Comparison of ENCODE assay signal across 10 mouse cellular contexts in the genomic region with DNA sequence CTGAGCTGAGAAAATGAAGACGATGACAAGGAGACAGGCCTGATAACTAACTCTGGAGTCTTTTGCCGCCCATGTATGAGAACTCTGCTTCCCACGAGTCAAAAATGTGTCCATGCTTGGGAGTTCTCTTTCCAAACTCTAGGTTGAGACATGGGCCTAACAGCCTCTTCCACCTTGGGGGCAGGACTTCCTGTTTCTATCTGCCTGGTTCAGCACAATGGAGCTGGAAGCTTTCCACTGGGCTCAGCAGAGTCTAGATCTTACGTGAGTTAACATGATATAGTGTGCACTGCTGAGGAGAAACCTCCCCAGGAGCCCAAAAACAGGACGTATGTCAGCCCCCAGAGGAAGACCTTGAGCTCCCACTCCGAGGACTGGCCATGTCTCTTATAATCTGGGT. TPM values are rescaled to one million over a fixed set of nuclear protein-coding genes. Genes with fewer than 3 reads are reported as not detected.
A peak's percentile ranks its signal among the peaks of the same experiment; 100 is the strongest.
DNase-seq lines count a peak whose midpoint lies in the region; ATAC-seq and TF ChIP-seq lines count a peak whose summit lies in the region.
"Had no signal": no experiment of that assay in that cellular context is flagged by ENCODE, and none has a peak within 500 bp of the region (broad histone marks: within the 10 kb centered on the region; RNA-seq: fewer than 3 reads in every experiment).

No protein-coding gene starts in this region.

- peaks cover 8% of the 10 kb centered on the region; the same call in 1 of the 2 replicates for H3K36me3 ChIP-seq in liver, adult 2 months (ENCODE audit: control insufficient read depth, insufficient read depth, low read length)
- peaks cover 13% of the 10 kb centered on the region for H3K36me3 ChIP-seq in hindbrain, postnatal 0 days (ENCODE audit: insufficient read depth, low read length)
- H3K36me3 ChIP-seq in neural tube, embryonic 15.5 days: peaks cover 23% of the 10 kb centered on the region

- no peak for ATAC-seq in hindbrain, postnatal 0 days
- no peak for ATAC-seq in neural tube, embryonic 15.5 days (ENCODE audit: low FRiP score)
- ATAC-seq in activated CD4-positive, CD25-positive, alpha-beta regulatory T cell, adult 4 months: no peak

- H3K4me2 ChIP-seq in hindbrain, postnatal 0 days (ENCODE audit: low read depth, low read length): no peak overlapping the region
- H3K4me2 ChIP-seq in neural tube, embryonic 15.5 days: no peak overlapping the region
- H3K4me2 ChIP-seq: limb, embryonic 12.5 days had no signal

- no peak overlapping the region for H3K4me3 ChIP-seq in liver, adult 2 months (ENCODE audit: insufficient read depth, low read depth, low read length)
- H3K4me3 ChIP-seq in hindbrain, postnatal 0 days (ENCODE audit: low read length): no peak overlapping the region
- no peak overlapping the region for H3K4me3 ChIP-seq in neural tube, embryonic 15.5 days (replicated peaks)
- H3K4me3 ChIP-seq: limb, embryonic 12.5 days had no signal

- H3K4me1 ChIP-seq in liver, adult 2 months (ENCODE audit: control insufficient read depth, insufficient read depth, low read length): peaks cover 24% of the 10 kb centered on the region
- peaks cover 20% of the 10 kb centered on the region for H3K4me1 ChIP-seq in hindbrain, postnatal 0 days (ENCODE audit: insufficient read depth, low read length)
- peaks cover 47% of the 10 kb centered on the region for H3K4me1 ChIP-seq in neural tube, embryonic 15.5 days

- H3K9ac ChIP-seq in liver, adult 2 months (ENCODE audit: low read depth, low read length): no peak overlapping the region
- H3K9ac ChIP-seq in hindbrain, postnatal 0 days (replicated peaks; ENCODE audit: low read length): no peak overlapping the region
- no peak overlapping the region for H3K9ac ChIP-seq in neural tube, embryonic 15.5 days (replicated peaks)

- H3K27ac ChIP-seq in liver, adult 2 months (replicated peaks; ENCODE audit: insufficient read depth, low read depth, low read length): peak overlapping the region; percentile 41
- H3K27ac ChIP-seq in hindbrain, postnatal 0 days: 0 out of 2 replicates have a peak overlapping the region, but pooled peaks have one; percentile 15
- H3K27ac ChIP-seq in neural tube, embryonic 15.5 days (replicated peaks): peak overlapping the region; percentile 46

- no peaks in the 10 kb centered on the region for H3K27me3 ChIP-seq in liver, adult 2 months (ENCODE audit: control insufficient read depth, insufficient read depth, low read length)
- H3K27me3 ChIP-seq in hindbrain, postnatal 0 days (ENCODE audit: insufficient read depth, low read length): no peaks in the 10 kb centered on the region
- no peaks in the 10 kb centered on the region for H3K27me3 ChIP-seq in neural tube, embryonic 15.5 days (replicated peaks)

- no peaks in the 10 kb centered on the region for H3K9me3 ChIP-seq in hindbrain, postnatal 0 days (ENCODE audit: low read length)
- no peaks in the 10 kb centered on the region for H3K9me3 ChIP-seq in neural tube, embryonic 15.5 days (replicated peaks)
- H3K9me3 ChIP-seq: limb, embryonic 12.5 days had no signal

- TF ChIP-seq CTCF in liver, adult 2 months (IDR thresholded peaks at IDR 0.05; ENCODE audit: low read depth, low read length): no peak
- no peak for TF ChIP-seq CTCF in hindbrain, postnatal 0 days (IDR thresholded peaks at IDR 0.05; ENCODE audit: low read depth)

- peaks cover 2% of the 10 kb centered on the region; the same call in 1 of the 2 replicates for H3K79me2 ChIP-seq in liver, adult 2 months (ENCODE audit: control insufficient read depth, insufficient read depth, low read length)

- WGBS in liver, adult 2 months: 30% methylated on average over 6 of the region's 6 CpGs
- 49% methylated on average over 6 of the region's 6 CpGs for WGBS in hindbrain, postnatal 0 days
- 66% methylated on average over 6 of the region's 6 CpGs for WGBS in neural tube, embryonic 15.5 days

- TF ChIP-seq POLR2A in liver, adult 2 months (IDR thresholded peaks at IDR 0.05; ENCODE audit: extremely low read depth, insufficient read depth, low read length): no peak

- peak; percentile 41 for DNase-seq in cerebellum, adult 9-10 months
- DNase-seq in cerebellum, adult 18-20 months: no peak
- no peak for DNase-seq in liver, adult 2 months (ENCODE audit: extremely low read depth, low read depth, low spot score)
- DNase-seq in liver: no peak
- DNase-seq in hindbrain, postnatal 0 days (ENCODE audit: low spot score): no peak
- DNase-seq in spleen, postnatal 14 days (ENCODE audit: low spot score in 2 of 2): no peak
- DNase-seq: B cell, adult 2 months had no signal

RNA-seq across cellular contexts. Expression of gene Lag3, which starts 1.7 kb away (rescaled TPM):
- total RNA-seq in liver, adult 2 months (2014; rRNA removed): 0.09 and 0.13 TPM in 2 replicates
- polyA plus RNA-seq in liver, adult 2 months (2012; rRNA removed): 0.39 and 0.67 TPM in 2 replicates
- 1.8 and 2.2 TPM in 2 replicates for total RNA-seq in hindbrain, postnatal 0 days (2014; rRNA removed)
- 3.3 and 3.6 TPM in 2 replicates for polyA plus RNA-seq in hindbrain, postnatal 0 days (2015; fragmentation: Nextera tagmentation; extraction: Ambion mirVana)
- 3.2 and 3.5 TPM in 2 replicates for polyA plus RNA-seq in neural tube, embryonic 15.5 days (2015; fragmentation: Nextera tagmentation; extraction: Ambion mirVana)
- polyA plus RNA-seq in activated CD4-positive, CD25-positive, alpha-beta regulatory T cell, adult 4 months (2017; shearing (Covaris generic)): 10 to 100 TPM; 23.5 to 30.2 TPM

RNA-seq across cellular contexts. Expression of gene Ptms, which starts 6.7 kb away (rescaled TPM):
- 80.7 and 101 TPM in 2 replicates for total RNA-seq in liver, adult 2 months (2014; rRNA removed)
- 2,256 and 3,281 TPM in 2 replicates for polyA plus RNA-seq in liver, adult 2 months (2012; rRNA removed)
- total RNA-seq in hindbrain, postnatal 0 days (2014; rRNA removed): 913 and 1,024 TPM in 2 replicates
- 767 and 773 TPM in 2 replicates for polyA plus RNA-seq in hindbrain, postnatal 0 days (2015; fragmentation: Nextera tagmentation; extraction: Ambion mirVana)
- polyA plus RNA-seq in neural tube, embryonic 15.5 days (2015; fragmentation: Nextera tagmentation; extraction: Ambion mirVana): 637 and 745 TPM in 2 replicates
- 10 to 100 TPM; 12.0 to 12.8 TPM for polyA plus RNA-seq in activated CD4-positive, CD25-positive, alpha-beta regulatory T cell, adult 4 months (2017; shearing (Covaris generic))

RNA-seq across cellular contexts. Expression of gene Mlf2, which starts 18.0 kb away (rescaled TPM):
- 74.6 and 101 TPM in 2 replicates for total RNA-seq in liver, adult 2 months (2014; rRNA removed)
- 265 and 285 TPM in 2 replicates for polyA plus RNA-seq in liver, adult 2 months (2012; rRNA removed)
- 639 and 964 TPM in 2 replicates for total RNA-seq in hindbrain, postnatal 0 days (2014; rRNA removed)
- polyA plus RNA-seq in hindbrain, postnatal 0 days (2015; fragmentation: Nextera tagmentation; extraction: Ambion mirVana): 618 and 628 TPM in 2 replicates
- polyA plus RNA-seq in neural tube, embryonic 15.5 days (2015; fragmentation: Nextera tagmentation; extraction: Ambion mirVana): 543 and 603 TPM in 2 replicates
- 10 to 100 TPM; 46.7 to 70.4 TPM for polyA plus RNA-seq in activated CD4-positive, CD25-positive, alpha-beta regulatory T cell, adult 4 months (2017; shearing (Covaris generic))

RNA-seq across cellular contexts. Expression of gene Cd4, which starts 25.2 kb away (rescaled TPM):
- 0.27 and 0.83 TPM in 2 replicates for total RNA-seq in liver, adult 2 months (2014; rRNA removed)
- 0.19 and 0.46 TPM in 2 replicates for polyA plus RNA-seq in liver, adult 2 months (2012; rRNA removed)
- total RNA-seq in hindbrain, postnatal 0 days (2014; rRNA removed): 0.05 TPM in 1 of 2 replicates, not detected in the other
- polyA plus RNA-seq in hindbrain, postnatal 0 days (2015; fragmentation: Nextera tagmentation; extraction: Ambion mirVana): 0.13 and 0.18 TPM in 2 replicates
- 0.17 and 0.61 TPM in 2 replicates for polyA plus RNA-seq in neural tube, embryonic 15.5 days (2015; fragmentation: Nextera tagmentation; extraction: Ambion mirVana)
- polyA plus RNA-seq in activated CD4-positive, CD25-positive, alpha-beta regulatory T cell, adult 4 months (2017; shearing (Covaris generic)): 100 to 1,000 TPM; 240 to 401 TPM

RNA-seq across cellular contexts. Expression of gene Gpr162, which starts 49.4 kb away (rescaled TPM):
- 0.09 and 0.27 TPM in 2 replicates for total RNA-seq in liver, adult 2 months (2014; rRNA removed)
- polyA plus RNA-seq in liver, adult 2 months (2012; rRNA removed): 0.42 and 0.44 TPM in 2 replicates
- 193 and 194 TPM in 2 replicates for total RNA-seq in hindbrain, postnatal 0 days (2014; rRNA removed)
- 30.1 and 31.9 TPM in 2 replicates for polyA plus RNA-seq in hindbrain, postnatal 0 days (2015; fragmentation: Nextera tagmentation; extraction: Ambion mirVana)
- polyA plus RNA-seq in neural tube, embryonic 15.5 days (2015; fragmentation: Nextera tagmentation; extraction: Ambion mirVana): 28.9 and 33.8 TPM in 2 replicates
- under 1 TPM in 1 of 2 experiments, not detected in 1; 0.21 TPM for polyA plus RNA-seq in activated CD4-positive, CD25-positive, alpha-beta regulatory T cell, adult 4 months (2017; shearing (Covaris generic))

Comparison
In these comparisons a context has a peak if more than half of its experiments do, and no peak if none do; other contexts are left out.
1. RNA of gene Ptms, which starts 6.7 kb away (polyA plus RNA-seq): 2,256 to 3,281 TPM in liver, adult 2 months, 767 to 773 TPM in hindbrain, postnatal 0 days and 637 to 745 TPM in neural tube, embryonic 15.5 days; 12.0 to 12.8 TPM in activated CD4-positive, CD25-positive, alpha-beta regulatory T cell, adult 4 months; every median in the first group is over 10 times any median in the second.
2. Peak in every context shown above with its lines, with median percentiles within 50 percentile points of each other: H3K27ac ChIP-seq.